Mouse (Mus musculus): ENCODE results near the gene Akr1a1.

Akr1a1 gene

DNA sequence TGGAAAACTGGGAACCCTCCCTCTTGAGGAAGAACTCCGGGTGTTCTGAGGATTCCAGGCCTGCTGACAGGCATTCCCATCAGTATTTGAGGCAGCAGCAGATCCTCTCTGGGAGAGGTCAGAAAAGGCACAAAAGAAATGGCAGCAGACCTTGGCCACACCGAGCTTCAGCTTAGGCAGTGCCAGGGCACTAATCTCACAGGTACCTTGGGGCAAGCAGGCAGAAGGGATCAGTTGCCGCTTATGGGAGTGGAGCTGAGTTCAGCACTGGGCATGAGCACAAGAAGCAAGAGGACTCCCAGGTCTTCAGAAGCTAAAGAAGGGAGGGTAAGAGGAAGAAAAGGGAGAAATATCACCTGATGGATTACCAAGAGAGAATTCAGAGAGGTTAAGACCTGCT, 6.5 kb upstream of the Akr1a1 start:
- DNase-seq: no peak

- no peak for DNase-seq
Measured at GRCm38 (mm10) chr4:116655658-116656057, 4.2 kb upstream of the Akr1a1 start.

DNA sequence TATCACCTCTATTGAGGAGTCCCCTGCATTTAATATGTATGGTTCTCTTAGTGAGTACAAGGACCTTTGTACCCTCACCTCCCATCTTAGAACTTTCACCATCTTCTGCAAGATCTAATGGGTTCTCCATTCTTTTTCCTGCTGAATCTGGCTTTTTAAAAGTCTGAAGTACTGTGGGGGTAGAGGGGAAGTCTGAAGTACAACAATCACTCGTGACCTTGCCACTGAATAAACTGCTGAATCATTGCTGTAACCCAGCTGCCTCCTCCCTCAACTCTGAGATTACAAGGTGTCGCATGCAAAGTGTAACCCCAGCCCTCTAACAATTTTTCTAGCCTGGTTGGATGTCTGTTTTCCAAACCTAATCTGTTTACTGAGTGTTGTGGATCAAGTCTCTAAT, 3.6 kb upstream of the Akr1a1 start:
- DNase-seq: no peak

DNA sequence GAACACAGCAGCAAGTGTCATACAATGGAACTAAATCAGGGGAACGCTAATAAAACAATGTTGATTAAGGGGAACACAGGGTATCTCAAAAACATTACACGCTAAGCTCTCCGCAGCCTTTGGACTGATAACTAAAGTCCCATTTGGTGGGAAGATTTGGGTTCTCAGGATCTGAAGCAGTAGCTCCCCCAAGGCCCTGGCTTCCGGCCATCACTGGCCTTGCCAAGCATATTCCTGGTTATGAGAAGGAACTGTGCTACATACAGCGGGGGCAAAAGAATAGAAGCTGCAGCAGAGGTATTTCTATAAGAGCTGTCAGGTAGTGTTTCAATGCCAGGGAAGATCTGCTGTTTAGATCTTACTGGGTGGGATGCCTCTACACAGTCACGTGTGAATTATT, 1.7 kb upstream of the Akr1a1 start:
- no peak for DNase-seq

- no peak for DNase-seq
Measured at GRCm38 (mm10) chr4:116651797-116652135, 286 bp upstream of the Akr1a1 start.

DNA sequence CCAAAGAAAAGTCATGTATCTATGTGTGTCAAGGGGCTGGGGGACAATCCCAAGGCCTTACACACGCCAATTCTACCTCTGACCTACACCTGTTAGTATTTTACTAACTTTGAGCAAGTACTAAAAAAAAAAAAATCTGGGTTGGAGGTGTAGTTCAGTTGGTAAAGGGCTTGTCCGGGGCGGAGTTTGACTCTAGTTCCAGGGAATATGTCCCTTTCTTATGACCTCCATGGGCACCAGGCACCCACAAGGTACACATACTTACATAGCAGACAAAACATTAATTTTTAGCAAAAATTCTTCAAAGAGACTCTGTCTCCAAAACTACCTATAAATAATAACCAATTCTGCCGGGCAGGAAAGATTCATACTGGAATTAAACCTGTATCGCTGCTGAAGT, 1.1 kb downstream of the Akr1a1 start:
- DNase-seq: no peak

GRCm38 (mm10) chr4:116649411-116649810, 2.1 kb downstream of the Akr1a1 start:
- DNase-seq: no peak

DNA sequence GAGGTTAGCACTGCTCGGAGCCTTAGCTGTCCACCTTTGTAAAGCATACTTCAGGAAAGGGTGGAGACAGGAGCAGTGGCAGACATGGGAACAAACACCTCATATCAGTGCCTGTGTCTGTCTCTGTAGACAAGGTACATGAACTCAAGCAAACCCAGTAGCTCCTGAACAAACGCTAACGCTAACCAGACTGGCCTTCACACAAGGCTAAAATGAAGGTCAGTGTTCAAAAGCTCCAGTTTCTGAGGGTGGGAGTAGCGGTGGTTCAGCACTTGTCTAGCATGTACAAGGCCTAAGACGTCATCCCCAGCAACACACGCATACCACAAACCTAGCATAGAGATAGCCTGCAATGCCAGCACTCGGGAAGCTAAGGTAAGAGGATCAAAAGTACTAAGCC, 5.9 kb downstream of the Akr1a1 start:
- no peak for DNase-seq

DNA sequence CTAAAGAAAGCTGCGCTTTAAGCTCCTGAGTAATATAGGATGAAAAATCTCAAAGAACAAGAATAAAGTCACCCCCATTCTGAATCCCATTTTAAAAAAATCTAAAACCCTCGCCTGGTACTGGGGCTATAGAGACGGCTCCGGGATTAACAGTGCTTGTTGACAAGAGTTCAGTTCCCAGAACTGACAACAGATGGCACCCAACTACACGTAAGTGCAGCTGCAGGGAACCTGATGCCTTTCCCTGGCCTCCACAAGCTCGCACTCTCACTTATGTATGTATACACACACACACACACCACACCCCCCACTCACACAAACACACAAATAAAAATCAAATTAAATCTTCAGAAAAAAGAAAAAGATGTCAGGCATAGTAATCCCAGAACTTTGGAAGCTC, 7.2 kb downstream of the Akr1a1 start:
- DNase-seq: peak; percentile 27

GRCm38 (mm10) chr4:116642071-116642470, 9.4 kb downstream of the Akr1a1 start:
- no peak for DNase-seq

GRCm38 (mm10) chr4:116638821-116639220, 12.7 kb downstream of the Akr1a1 start:
- no peak for DNase-seq

DNA sequence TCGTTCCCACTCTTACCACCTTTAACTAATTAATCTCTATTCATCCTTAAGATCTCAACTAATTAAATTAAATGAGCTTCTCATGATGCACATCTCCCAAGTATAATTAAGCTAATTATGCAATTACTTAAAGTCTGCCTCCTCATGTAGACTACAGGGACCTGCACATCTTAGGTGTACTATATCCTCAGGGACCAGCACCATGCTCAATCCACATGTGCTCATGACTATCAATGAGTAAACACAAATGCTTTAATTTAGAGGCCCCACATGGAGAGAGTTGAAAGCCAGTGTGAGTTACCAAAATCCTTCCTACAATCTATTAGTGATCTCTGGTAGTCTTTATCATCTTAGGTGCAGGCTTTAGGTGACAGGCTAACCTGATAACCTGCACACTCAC, 16.3 kb downstream of the Akr1a1 start:
- DNase-seq: no peak

GRCm38 (mm10) chr4:116627722-116628662, 23.5 kb downstream of the Akr1a1 start, which contains the start of gene Nasp:
Nasp (minus strand) TSS chr4:116627941.
- peak; percentile 61 for DNase-seq

DNA sequence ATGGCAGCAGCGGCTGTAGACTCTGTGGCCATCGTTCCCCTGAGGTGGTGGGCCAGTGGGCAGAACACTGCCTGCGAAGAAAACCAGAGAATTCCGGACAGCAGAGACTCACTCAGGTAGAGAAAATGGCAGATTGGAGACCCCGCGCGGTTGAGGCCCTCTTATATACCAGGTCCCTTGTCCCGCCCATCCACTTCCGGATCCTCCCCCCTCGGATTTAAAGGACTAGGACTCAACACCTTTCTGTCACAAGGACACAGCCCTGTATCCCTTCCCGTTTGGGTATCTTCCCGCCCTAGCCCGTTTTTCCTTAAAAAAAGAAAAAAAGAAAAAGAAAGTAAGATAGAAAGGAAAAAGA, 24.1 kb downstream of the Akr1a1 start:
- DNase-seq: peak; percentile 81

- DNase-seq: peak; percentile 55
Measured at GRCm38 (mm10) chr4:116626658-116627358, 24.7 kb downstream of the Akr1a1 start.

DNA sequence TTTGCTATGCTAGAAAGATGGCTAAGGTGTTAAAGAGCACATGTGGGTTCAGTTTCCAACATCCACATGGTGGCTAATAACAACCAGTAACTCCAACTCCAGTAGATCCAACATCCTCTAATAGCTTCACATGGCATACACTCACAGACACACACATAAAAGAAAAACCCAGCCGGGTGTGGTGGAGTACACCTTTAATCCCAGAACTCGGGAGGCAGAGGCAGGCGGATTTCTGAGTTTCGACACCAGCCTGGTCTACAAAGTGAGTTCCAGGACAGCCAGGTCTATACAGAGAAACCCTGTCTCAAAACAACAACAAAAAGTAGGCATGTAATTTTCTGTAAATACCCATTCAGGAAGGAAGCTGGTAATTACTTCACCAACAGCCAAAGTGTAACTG, 26.6 kb downstream of the Akr1a1 start:
- DNase-seq: no peak

GRCm38 (mm10) chr4:116615237-116615636, 36.2 kb downstream of the Akr1a1 start:
- no peak for DNase-seq

- DNase-seq: no peak
Measured at GRCm38 (mm10) chr4:116612621-116613020, 38.9 kb downstream of the Akr1a1 start.

DNA sequence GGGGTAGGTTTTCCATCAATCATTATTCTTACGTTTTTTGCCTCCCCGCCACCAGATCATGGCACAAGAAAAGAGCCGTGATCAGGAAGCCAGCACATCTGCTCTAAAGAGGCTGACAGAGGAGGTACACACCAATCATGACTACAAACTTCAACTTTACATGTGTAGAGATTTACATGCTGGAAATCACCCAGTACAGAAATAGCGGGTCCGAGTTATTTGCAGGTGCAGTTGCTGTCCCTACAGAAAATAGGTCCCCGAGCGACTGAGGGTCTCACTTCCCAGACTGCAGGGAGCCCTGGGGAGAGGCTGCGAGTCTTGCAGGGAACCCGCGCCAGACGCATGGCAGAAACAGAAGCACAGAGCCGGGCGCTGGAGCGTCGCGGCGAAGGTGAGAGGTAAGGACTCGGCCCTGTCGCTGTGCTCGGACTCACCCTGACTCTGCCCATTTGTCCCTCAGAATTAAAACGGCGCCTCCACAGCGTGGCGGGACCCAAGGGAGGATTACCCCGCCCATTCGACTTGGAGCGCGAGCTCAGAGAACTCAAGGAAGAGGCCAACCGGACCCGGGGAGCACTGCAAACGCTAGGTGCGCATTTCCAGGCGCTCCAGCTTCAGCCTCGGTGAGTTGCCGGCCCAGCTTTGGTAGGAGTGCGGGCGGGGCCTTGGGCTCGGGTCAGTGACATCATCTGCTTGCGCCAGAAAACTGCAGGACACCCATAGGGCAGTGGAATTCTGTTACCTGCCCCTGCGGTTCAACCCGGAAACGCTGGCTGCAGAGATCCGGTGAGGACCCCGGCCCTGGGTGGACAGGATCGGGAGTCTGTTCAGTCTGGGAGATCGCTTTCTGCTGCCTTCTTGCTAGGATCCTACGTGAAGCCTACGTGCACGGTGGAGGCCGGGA, 54.2 kb downstream of the Akr1a1 start:
- DNase-seq: peak; percentile 84

GRCm38 (mm10) chr4:116596379-116596778, 55.1 kb downstream of the Akr1a1 start, which contains the start of gene Ccdc17:
Ccdc17 (plus strand) TSS chr4:116596654.
- no peak for DNase-seq

DNA sequence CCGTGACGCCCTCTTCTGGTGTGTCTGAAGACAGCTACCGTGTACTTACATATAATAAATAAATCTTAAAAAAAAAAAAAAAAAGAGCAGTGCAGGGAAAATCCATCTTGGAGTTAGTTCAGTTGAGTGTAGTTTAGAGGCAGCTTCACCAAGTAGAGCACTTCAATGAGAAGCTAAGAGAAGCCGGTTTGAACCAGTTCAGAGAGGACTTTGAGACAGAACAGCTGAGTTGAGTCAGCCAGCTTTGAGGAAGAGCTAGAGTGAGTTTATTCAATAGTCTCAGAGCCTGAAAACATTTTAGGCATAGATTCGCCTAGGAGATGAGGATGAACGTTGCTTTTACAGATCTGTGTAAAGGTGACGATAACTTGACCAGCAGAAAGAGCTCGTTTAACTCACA, 55.7 kb downstream of the Akr1a1 start:
- no peak for DNase-seq
